Mouse (Mus musculus) erythroblast, embryonic 14.5 days (primary cell): ENCODE measurements around the gene Rpl15.
"Not testable (repeated sequence)": the region's sequence is repeated elsewhere in the genome, so short reads cannot be mapped to it uniquely, and the experiment has no call there.

Source experiments
- GATA1 ChIP-seq: IDR thresholded peaks from 2 replicates; pipeline ENCODE4 v1.6.1; 2012; ENCODE audit warnings: low read length, inconsistent platforms, mixed read lengths
- TAL1 ChIP-seq: IDR thresholded peaks from 3 replicates; pipeline ENCODE4 v1.6.1; 2012; ENCODE audit warnings: low read length, inconsistent platforms, mixed read lengths

DNA sequence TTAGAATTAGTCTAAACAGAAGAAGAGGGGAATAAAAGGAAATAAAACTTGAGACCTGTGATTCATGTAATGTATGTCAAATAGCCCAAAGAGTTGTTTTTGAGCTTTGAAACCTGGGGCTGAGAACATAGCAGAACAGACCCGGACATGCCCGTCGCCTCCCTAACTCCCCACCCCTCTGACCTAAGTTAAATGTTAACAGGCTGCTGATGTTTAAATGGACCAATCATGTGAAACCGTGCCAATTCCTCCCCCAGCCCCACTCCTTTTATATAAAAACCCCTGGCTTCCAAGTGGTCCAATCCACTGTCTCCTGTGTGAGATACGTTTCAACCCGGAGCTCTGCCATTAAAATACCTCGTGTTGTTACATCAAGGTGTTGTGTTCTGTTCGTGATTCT is 39.3 kb downstream of the Rpl15 start:
- not testable (repeated sequence) for TF ChIP-seq GATA1, TAL1
